16 mouse cellular contexts compared by ENCODE assay signal in the genomic region with DNA sequence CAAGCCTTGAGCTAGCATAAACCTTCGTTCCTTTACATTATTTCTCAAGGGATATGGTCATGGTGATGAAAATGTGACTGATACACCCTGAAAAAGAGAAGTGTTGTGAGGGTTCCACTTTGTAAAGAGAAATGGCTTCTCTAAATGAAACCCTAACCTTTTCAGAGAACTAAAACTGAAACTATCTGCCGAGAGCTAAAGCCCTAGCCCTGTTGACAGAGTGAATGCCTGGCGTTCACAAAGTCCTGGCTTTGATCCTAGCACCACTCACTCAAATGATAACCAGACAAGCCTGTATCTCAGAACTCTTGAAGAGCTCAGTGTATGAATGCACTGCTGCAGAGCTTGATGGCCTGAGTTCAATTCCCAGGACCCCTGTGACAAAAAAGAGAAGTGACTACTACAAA. TPM values are rescaled to one million over a fixed set of nuclear protein-coding genes. Genes with fewer than 3 reads are reported as not detected.
A peak's percentile ranks its signal among the peaks of the same experiment; 100 is the strongest.
DNase-seq lines count a peak whose midpoint lies in the region; ATAC-seq and TF ChIP-seq lines count a peak whose summit lies in the region.
"Had no signal": no experiment of that assay in that cellular context is flagged by ENCODE, and none has a peak within 500 bp of the region (broad histone marks: within the 10 kb centered on the region; RNA-seq: fewer than 3 reads in every experiment).

No protein-coding gene starts in this region.

- TF ChIP-seq EP300 in lung, postnatal 0 days (IDR thresholded peaks at IDR 0.05): no peak

- no peak for TF ChIP-seq POLR2A in lung, adult 2 months (IDR thresholded peaks at IDR 0.05; ENCODE audit: borderline replicate concordance, extremely low read depth, low read depth, low read length)

- no peak overlapping the region for H3K9ac ChIP-seq in heart, embryonic 11.5 days (ENCODE audit: low read depth, low read length)
- H3K9ac ChIP-seq in lung, postnatal 0 days (replicated peaks; ENCODE audit: low read depth): 0 out of 2 replicates have a peak overlapping the region, but pooled peaks have one; percentile 12
- H3K9ac ChIP-seq in hindbrain, embryonic 16.5 days (ENCODE audit: low read depth, low read length): no peak overlapping the region
- no peak overlapping the region for H3K9ac ChIP-seq in hindbrain, postnatal 0 days (replicated peaks; ENCODE audit: low read length)
- H3K9ac ChIP-seq: forebrain, embryonic 12.5 days; stomach, embryonic 15.5 days had no signal

- H3K27ac ChIP-seq in heart, embryonic 11.5 days (ENCODE audit: low read depth, low read length): no peak overlapping the region; the same call in 1 of the 2 replicates
- peak overlapping the region; percentile 62 for H3K27ac ChIP-seq in lung, postnatal 0 days (ENCODE audit: low read length)
- no peak overlapping the region for H3K27ac ChIP-seq in hindbrain, embryonic 16.5 days (ENCODE audit: low read depth, low read length)
- no peak overlapping the region for H3K27ac ChIP-seq in hindbrain, postnatal 0 days

- H3K27me3 ChIP-seq in heart, embryonic 11.5 days (ENCODE audit: control insufficient read depth, insufficient read depth, low read length): no peaks in the 10 kb centered on the region
- H3K27me3 ChIP-seq in lung, postnatal 0 days (replicated peaks; ENCODE audit: insufficient read depth, low read length): no peaks in the 10 kb centered on the region
- H3K27me3 ChIP-seq in hindbrain, embryonic 16.5 days (replicated peaks; ENCODE audit: control insufficient read depth, insufficient read depth, low read length): no peaks in the 10 kb centered on the region
- no peaks in the 10 kb centered on the region for H3K27me3 ChIP-seq in hindbrain, postnatal 0 days (ENCODE audit: insufficient read depth, low read length)
- H3K27me3 ChIP-seq: forebrain, embryonic 12.5 days; stomach, embryonic 15.5 days had no signal

- intact Hi-C loops in heart, postnatal 36 days (cut with DNase I): loop anchor here (5.0 kb wide), 1 partner anchor 125 kb away; no protein-coding TSS in a partner anchor

- no peaks in the 10 kb centered on the region for H3K9me3 ChIP-seq in heart, embryonic 11.5 days (replicated peaks; ENCODE audit: control insufficient read depth, low read length)
- no peaks in the 10 kb centered on the region for H3K9me3 ChIP-seq in lung, postnatal 0 days (ENCODE audit: low read length)
- H3K9me3 ChIP-seq in hindbrain, embryonic 16.5 days (ENCODE audit: control insufficient read depth, low read length): no peaks in the 10 kb centered on the region
- no peaks in the 10 kb centered on the region for H3K9me3 ChIP-seq in hindbrain, postnatal 0 days (ENCODE audit: low read length)
- H3K9me3 ChIP-seq: forebrain, embryonic 12.5 days; stomach, embryonic 15.5 days had no signal

- H3K4me3 ChIP-seq in heart, embryonic 11.5 days (ENCODE audit: low read depth, low read length): no peak overlapping the region
- H3K4me3 ChIP-seq in lung, postnatal 0 days (ENCODE audit: low read depth, low read length): no peak overlapping the region
- H3K4me3 ChIP-seq in lung, adult 2 months (replicated peaks; ENCODE audit: extremely low read depth, low read depth, low read length): no peak overlapping the region
- no peak overlapping the region for H3K4me3 ChIP-seq in hindbrain, embryonic 16.5 days (ENCODE audit: low read length)
- H3K4me3 ChIP-seq in hindbrain, postnatal 0 days (ENCODE audit: low read length): no peak overlapping the region
- H3K4me3 ChIP-seq: forebrain, embryonic 12.5 days; stomach, embryonic 15.5 days had no signal

- peaks cover 13% of the 10 kb centered on the region; the same call in 1 of the 2 replicates for H3K4me1 ChIP-seq in heart, embryonic 11.5 days (ENCODE audit: control insufficient read depth, insufficient read depth, low read length)
- H3K4me1 ChIP-seq in lung, postnatal 0 days (ENCODE audit: insufficient read depth, low read depth, low read length): peaks cover 6% of the 10 kb centered on the region; the same call in 1 of the 2 replicates
- H3K4me1 ChIP-seq in lung, adult 2 months (ENCODE audit: control insufficient read depth, insufficient read depth, low read length): peaks cover 7% of the 10 kb centered on the region; the same call in 1 of the 2 replicates
- H3K4me1 ChIP-seq in hindbrain, embryonic 16.5 days (ENCODE audit: control insufficient read depth, insufficient read depth, low read depth, low read length): peaks cover 11% of the 10 kb centered on the region
- H3K4me1 ChIP-seq in hindbrain, postnatal 0 days (ENCODE audit: insufficient read depth, low read length): no peaks in the 10 kb centered on the region

- 38% methylated on average over 3 of the region's 3 CpGs for WGBS in heart, embryonic 11.5 days (ENCODE audit: insufficient replicate concordance)
- WGBS in lung, postnatal 0 days: 38% methylated on average over 3 of the region's 3 CpGs
- WGBS in lung, adult 2 months: 28% methylated on average over 3 of the region's 3 CpGs
- WGBS in hindbrain, embryonic 16.5 days: 72% methylated on average over 3 of the region's 3 CpGs
- WGBS in hindbrain, postnatal 0 days: 66% methylated on average over 3 of the region's 3 CpGs

- peak overlapping the region; percentile 49 for H3K4me2 ChIP-seq in heart, embryonic 11.5 days
- H3K4me2 ChIP-seq in lung, postnatal 0 days (replicated peaks; ENCODE audit: low read depth, low read length): peak overlapping the region; percentile 14; the same call in 1 of the 2 replicates
- H3K4me2 ChIP-seq in hindbrain, embryonic 16.5 days (ENCODE audit: low read length): no peak overlapping the region
- no peak overlapping the region for H3K4me2 ChIP-seq in hindbrain, postnatal 0 days (ENCODE audit: low read depth, low read length)
- H3K4me2 ChIP-seq: forebrain, embryonic 12.5 days; midbrain, embryonic 11.5 days; stomach, embryonic 15.5 days had no signal

- peaks cover 7% of the 10 kb centered on the region; the same call in 1 of the 2 replicates for H3K36me3 ChIP-seq in heart, embryonic 11.5 days (ENCODE audit: control insufficient read depth, insufficient read depth, low read length)
- H3K36me3 ChIP-seq in lung, postnatal 0 days (ENCODE audit: insufficient read depth, low read length): peaks cover 7% of the 10 kb centered on the region; the same call in 1 of the 2 replicates
- H3K36me3 ChIP-seq in hindbrain, embryonic 16.5 days (ENCODE audit: control insufficient read depth, insufficient read depth, low read length): no peaks in the 10 kb centered on the region
- no peaks in the 10 kb centered on the region for H3K36me3 ChIP-seq in hindbrain, postnatal 0 days (ENCODE audit: insufficient read depth, low read length)

- ATAC-seq in heart, embryonic 11.5 days (replicated peaks; ENCODE audit: insufficient number of reproducible peaks, low FRiP score, low TSS enrichment): no peak
- peak; percentile 50; the same call in 1 of the 2 replicates for ATAC-seq in lung, postnatal 0 days
- peak; percentile 77 for ATAC-seq in granulocyte monocyte progenitor cell, adult 5-6 weeks (replicated peaks; ENCODE audit: poor library complexity, severe bottlenecking)
- peak; percentile 58 for ATAC-seq in megakaryocyte progenitor cell, adult 5-6 weeks (replicated peaks; ENCODE audit: poor library complexity)
- no peak for ATAC-seq in hindbrain, embryonic 16.5 days
- ATAC-seq in hindbrain, postnatal 0 days: no peak
- ATAC-seq: intestine, embryonic 16.5 days had no signal

- no peak for TF ChIP-seq CTCF in lung, postnatal 0 days (IDR thresholded peaks at IDR 0.05)
- TF ChIP-seq CTCF in lung, adult 2 months (IDR thresholded peaks at IDR 0.05; ENCODE audit: insufficient read depth, low read length): no peak
- TF ChIP-seq CTCF in hindbrain, postnatal 0 days (IDR thresholded peaks at IDR 0.05; ENCODE audit: low read depth): no peak

- no peak for DNase-seq in heart, postnatal 36 days
- peak; percentile 46 for DNase-seq in lung, postnatal 0 days (ENCODE audit: low spot score)
- DNase-seq in lung, adult 2 months: no peak
- no peak for DNase-seq in hindbrain, postnatal 0 days (ENCODE audit: low spot score)
- DNase-seq: adrenal gland, postnatal 14 days; cerebellum, adult 18-20 months; retina, postnatal 1 day had no signal

RNA-seq across cellular contexts. Expression of a gene that starts 0.4 kb away (rescaled TPM):
- 4.1 and 4.6 TPM in 2 replicates for polyA plus RNA-seq in heart, embryonic 11.5 days (2014; fragmentation: Nextera tagmentation; extraction: Ambion mirVana)
- 1 to 10 TPM in 1 of 2 experiments, under 1 TPM in 1; 0.65 to 1.1 TPM for total RNA-seq in heart, postnatal 36 days (2021)
- polyA plus RNA-seq in lung, postnatal 0 days (2015; fragmentation: Nextera tagmentation; extraction: Ambion mirVana): 4.1 and 5.5 TPM in 2 replicates
- 0.89 and 1.7 TPM in 2 replicates for polyA plus RNA-seq in lung, adult 2 months (2012; rRNA removed)
- total RNA-seq in granulocyte monocyte progenitor cell, adult 5-6 weeks (2014; fragmentation: Nextera tagmentation): 0.43 and 1.1 TPM in 2 replicates
- 0.41 and 0.47 TPM in 2 replicates for total RNA-seq in granulocyte monocyte progenitor cell, adult 5-6 weeks (2017)
- 0.42 and 3.0 TPM in 2 replicates for total RNA-seq in megakaryocyte progenitor cell, adult 5-6 weeks (2015)
- 1.2 TPM in 1 of 2 replicates, not detected in the other for total RNA-seq in megakaryocyte progenitor cell, adult 5-6 weeks (2017)
- polyA plus RNA-seq in hindbrain, embryonic 16.5 days (2015; fragmentation: Nextera tagmentation; extraction: Ambion mirVana): 6.9 and 8.1 TPM in 2 replicates
- total RNA-seq in hindbrain, postnatal 0 days (2014; rRNA removed): 1.7 and 4.4 TPM in 2 replicates
- 3.6 and 3.8 TPM in 2 replicates for polyA plus RNA-seq in hindbrain, postnatal 0 days (2015; fragmentation: Nextera tagmentation; extraction: Ambion mirVana)

RNA-seq across cellular contexts. Expression of a gene that starts 5.5 kb away (rescaled TPM):
- 191 TPM in 2 replicates for polyA plus RNA-seq in heart, embryonic 11.5 days (2014; fragmentation: Nextera tagmentation; extraction: Ambion mirVana)
- 100 to 1,000 TPM; 114 to 123 TPM for total RNA-seq in heart, postnatal 36 days (2021)
- polyA plus RNA-seq in lung, postnatal 0 days (2015; fragmentation: Nextera tagmentation; extraction: Ambion mirVana): 271 and 290 TPM in 2 replicates
- 82.5 and 104 TPM in 2 replicates for polyA plus RNA-seq in lung, adult 2 months (2012; rRNA removed)
- total RNA-seq in granulocyte monocyte progenitor cell, adult 5-6 weeks (2014; fragmentation: Nextera tagmentation): 308 and 310 TPM in 2 replicates
- total RNA-seq in granulocyte monocyte progenitor cell, adult 5-6 weeks (2017): 250 and 257 TPM in 2 replicates
- total RNA-seq in megakaryocyte progenitor cell, adult 5-6 weeks (2015): 377 and 404 TPM in 2 replicates
- total RNA-seq in megakaryocyte progenitor cell, adult 5-6 weeks (2017): 204 and 210 TPM in 2 replicates
- 138 and 151 TPM in 2 replicates for polyA plus RNA-seq in hindbrain, embryonic 16.5 days (2015; fragmentation: Nextera tagmentation; extraction: Ambion mirVana)
- 131 and 135 TPM in 2 replicates for total RNA-seq in hindbrain, postnatal 0 days (2014; rRNA removed)
- polyA plus RNA-seq in hindbrain, postnatal 0 days (2015; fragmentation: Nextera tagmentation; extraction: Ambion mirVana): 158 and 160 TPM in 2 replicates

RNA-seq across cellular contexts. Expression of a gene that starts 17.6 kb away (rescaled TPM):
- 42.7 and 44.1 TPM in 2 replicates for polyA plus RNA-seq in heart, embryonic 11.5 days (2014; fragmentation: Nextera tagmentation; extraction: Ambion mirVana)
- under 1 TPM; 0.51 to 0.72 TPM for total RNA-seq in heart, postnatal 36 days (2021)
- polyA plus RNA-seq in lung, postnatal 0 days (2015; fragmentation: Nextera tagmentation; extraction: Ambion mirVana): 13.7 and 15.1 TPM in 2 replicates
- polyA plus RNA-seq in lung, adult 2 months (2012; rRNA removed): 8.4 and 11.8 TPM in 2 replicates
- 5.3 and 13.0 TPM in 2 replicates for total RNA-seq in granulocyte monocyte progenitor cell, adult 5-6 weeks (2014; fragmentation: Nextera tagmentation)
- 11.8 and 13.4 TPM in 2 replicates for total RNA-seq in granulocyte monocyte progenitor cell, adult 5-6 weeks (2017)
- 7.2 and 7.9 TPM in 2 replicates for total RNA-seq in megakaryocyte progenitor cell, adult 5-6 weeks (2015)
- 10.7 and 12.5 TPM in 2 replicates for total RNA-seq in megakaryocyte progenitor cell, adult 5-6 weeks (2017)
- 16.0 and 20.4 TPM in 2 replicates for polyA plus RNA-seq in hindbrain, embryonic 16.5 days (2015; fragmentation: Nextera tagmentation; extraction: Ambion mirVana)
- 18.2 and 26.6 TPM in 2 replicates for total RNA-seq in hindbrain, postnatal 0 days (2014; rRNA removed)
- 12.6 and 14.4 TPM in 2 replicates for polyA plus RNA-seq in hindbrain, postnatal 0 days (2015; fragmentation: Nextera tagmentation; extraction: Ambion mirVana)

RNA-seq across cellular contexts. Expression of a gene that starts 29.6 kb away (rescaled TPM):
- polyA plus RNA-seq in heart, embryonic 11.5 days (2014; fragmentation: Nextera tagmentation; extraction: Ambion mirVana): 1.0 and 1.1 TPM in 2 replicates
- not detected for total RNA-seq in heart, postnatal 36 days (2021)
- polyA plus RNA-seq in lung, postnatal 0 days (2015; fragmentation: Nextera tagmentation; extraction: Ambion mirVana): 0.49 and 0.65 TPM in 2 replicates
- 0.86 and 0.95 TPM in 2 replicates for polyA plus RNA-seq in lung, adult 2 months (2012; rRNA removed)
- total RNA-seq in granulocyte monocyte progenitor cell, adult 5-6 weeks (2014; fragmentation: Nextera tagmentation): not detected in 2 replicates
- 1.1 and 1.2 TPM in 2 replicates for total RNA-seq in granulocyte monocyte progenitor cell, adult 5-6 weeks (2017)
- 0.10 and 0.57 TPM in 2 replicates for total RNA-seq in megakaryocyte progenitor cell, adult 5-6 weeks (2015)
- 0.37 and 0.92 TPM in 2 replicates for total RNA-seq in megakaryocyte progenitor cell, adult 5-6 weeks (2017)
- polyA plus RNA-seq in hindbrain, embryonic 16.5 days (2015; fragmentation: Nextera tagmentation; extraction: Ambion mirVana): 0.21 and 0.25 TPM in 2 replicates
- 0.68 TPM in 1 of 2 replicates, not detected in the other for total RNA-seq in hindbrain, postnatal 0 days (2014; rRNA removed)
- polyA plus RNA-seq in hindbrain, postnatal 0 days (2015; fragmentation: Nextera tagmentation; extraction: Ambion mirVana): 0.13 and 0.15 TPM in 2 replicates
- total RNA-seq: gastrocnemius, adult 8-10 months had no signal

Comparison
In these comparisons a context has a peak if more than half of its experiments do, and no peak if none do; other contexts are left out.
1. ATAC-seq: peak in lung, postnatal 0 days (single experiment), granulocyte monocyte progenitor cell, adult 5-6 weeks (single experiment) and megakaryocyte progenitor cell, adult 5-6 weeks (single experiment); none in heart, embryonic 11.5 days (single experiment), hindbrain, embryonic 16.5 days (single experiment) and hindbrain, postnatal 0 days (single experiment).
2. H3K4me2 ChIP-seq: peak in heart, embryonic 11.5 days (single experiment) and lung, postnatal 0 days (single experiment); none in hindbrain, embryonic 16.5 days (single experiment) and hindbrain, postnatal 0 days (single experiment).